Mouse (Mus musculus) embryo, embryonic 11 days (tissue): ENCODE data around the gene Espnl.

Experiments
- DNase-seq: peaks from one replicate; pipeline ENCODE4 v3.0.0-alpha.2; 2015

Gene Espnl

GRCm38 (mm10) chr1:91324646-91325045 is 2.8 kb downstream of the Espnl start:
- DNase-seq = no peak

- no peak for DNase-seq
Measured at GRCm38 (mm10) chr1:91325488-91326042, 3.7 kb downstream of the Espnl start.

GRCm38 (mm10) chr1:91332102-91332501 is 10.2 kb downstream of the Espnl start:
- no peak for DNase-seq

- DNase-seq = no peak
Measured at GRCm38 (mm10) chr1:91333582-91333981, 11.7 kb downstream of the Espnl start.

- DNase-seq = no peak
Measured at GRCm38 (mm10) chr1:91337355-91337754, 15.5 kb downstream of the Espnl start.

GRCm38 (mm10) chr1:91344001-91344400 is 22.1 kb downstream of the Espnl start:
- no peak for DNase-seq

- peak; percentile 62 for DNase-seq
Measured at GRCm38 (mm10) chr1:91344921-91345685, 23.2 kb downstream of the Espnl start.

GRCm38 (mm10) chr1:91346892-91347291 is 25.0 kb downstream of the Espnl start:
- DNase-seq = peak; percentile 78

- no peak for DNase-seq
Measured at GRCm38 (mm10) chr1:91350841-91351240, 29.0 kb downstream of the Espnl start, which contains the start of gene Klhl30. TSS of gene Klhl30 (plus strand) at chr1:91351016.

GRCm38 (mm10) chr1:91351249-91351648 is 29.4 kb downstream of the Espnl start:
- DNase-seq = no peak

GRCm38 (mm10) chr1:91352277-91352676 is 30.4 kb downstream of the Espnl start:
- no peak for DNase-seq

- DNase-seq = no peak
Measured at GRCm38 (mm10) chr1:91356105-91356504, 34.2 kb downstream of the Espnl start.

- DNase-seq = no peak
Measured at GRCm38 (mm10) chr1:91362113-91362512, 40.2 kb downstream of the Espnl start.

- no peak for DNase-seq
Measured at GRCm38 (mm10) chr1:91364822-91365644, 43.2 kb downstream of the Espnl start.

GRCm38 (mm10) chr1:91365816-91366214 is 43.9 kb downstream of the Espnl start:
- no peak for DNase-seq

GRCm38 (mm10) chr1:91366215-91367108 is 44.6 kb downstream of the Espnl start, which contains the start of gene Erfe:
TSS of gene Erfe (plus strand) at chr1:91366430.
- DNase-seq = peak; percentile 83

GRCm38 (mm10) chr1:91367295-91367694 is 45.4 kb downstream of the Espnl start:
- no peak for DNase-seq

GRCm38 (mm10) chr1:91369408-91369807 is 47.5 kb downstream of the Espnl start:
- DNase-seq = no peak

GRCm38 (mm10) chr1:91370055-91370454 is 48.2 kb downstream of the Espnl start:
- DNase-seq = no peak

- DNase-seq = no peak
Measured at GRCm38 (mm10) chr1:91373414-91373835, 51.5 kb downstream of the Espnl start.

GRCm38 (mm10) chr1:91380453-91381090 is 58.7 kb downstream of the Espnl start:
- DNase-seq = peak; percentile 87

GRCm38 (mm10) chr1:91381091-91381471 is 59.2 kb downstream of the Espnl start:
- no peak for DNase-seq
